Mouse (Mus musculus) forebrain, embryonic 12.5 days (tissue): ENCODE results near the gene Rnf130. TPM values are rescaled to one million over a fixed set of nuclear protein-coding genes. Genes with fewer than 3 reads are reported as not detected.
A peak's percentile ranks its signal among the peaks of the same experiment; 100 is the strongest.
"Not testable (repeated sequence)": the region's sequence is repeated elsewhere in the genome, so short reads cannot be mapped to it uniquely, and the experiment has no call there.

ENCODE experiments used
- ATAC-seq: fragments of 200-750 bp; cut with Nextera tagmentation; 2 replicates; pipeline ENCODE4 v1.8.0; 2017; ENCODE audit warnings: moderate TSS enrichment; ENCODE audit not compliant: low FRiP score
- H3K27ac ChIP-seq: fragments of 300-500 bp; sonication (generic); 2 replicates; pipeline ENCODE4 v1.5.1; 2016; ENCODE audit warnings: mild to moderate bottlenecking
- H3K27me3 ChIP-seq: fragments of 300-500 bp; sonication (generic); 2 replicates; pipeline ENCODE4 v1.6.1; 2016; ENCODE audit warnings: mild to moderate bottlenecking
- H3K36me3 ChIP-seq: fragments of 300-500 bp; sonication (generic); replicated peaks from 2 replicates; pipeline ENCODE4 v1.6.1; 2016; ENCODE audit warnings: mild to moderate bottlenecking
- H3K4me1 ChIP-seq: fragments of 300-500 bp; sonication (generic); 2 replicates; pipeline ENCODE4 v1.6.1; 2016
- H3K4me2 ChIP-seq: fragments of 300-500 bp; sonication (generic); 2 replicates; pipeline ENCODE4 v1.6.1; 2016; ENCODE audit warnings: mild to moderate bottlenecking, moderate library complexity
- H3K4me3 ChIP-seq: fragments of 300-500 bp; sonication (generic); replicated peaks from 2 replicates; pipeline ENCODE4 v1.5.1; 2016; ENCODE audit warnings: mild to moderate bottlenecking
- H3K9ac ChIP-seq: fragments of 300-500 bp; sonication (generic); 2 replicates; pipeline ENCODE4 v1.6.1; 2016; ENCODE audit warnings: mild to moderate bottlenecking
- H3K9me3 ChIP-seq: fragments of 300-500 bp; sonication (generic); 2 replicates; pipeline ENCODE4 v1.6.1; 2016
- WGBS: fragments of 180-500 bp; shearing (Covaris S2); methylation state at CpG from one replicate; pipeline ENCODE4 v1.1.7; 2016; 5-methylcytosine and 5-hydroxymethylcytosine counted together
- polyA plus RNA-seq: library from polyadenylated mRNA; unstranded; fragments of >200 nt; fragmentation: Nextera tagmentation; extraction: Ambion mirVana; gene quantifications from 2 replicates; pipeline ENCODE4 v1.2.1, GENCODE M21; 2016

Rnf130 gene
- polyA plus RNA-seq, 1 experiment from 2014 or later: 87.5 TPM

DNA sequence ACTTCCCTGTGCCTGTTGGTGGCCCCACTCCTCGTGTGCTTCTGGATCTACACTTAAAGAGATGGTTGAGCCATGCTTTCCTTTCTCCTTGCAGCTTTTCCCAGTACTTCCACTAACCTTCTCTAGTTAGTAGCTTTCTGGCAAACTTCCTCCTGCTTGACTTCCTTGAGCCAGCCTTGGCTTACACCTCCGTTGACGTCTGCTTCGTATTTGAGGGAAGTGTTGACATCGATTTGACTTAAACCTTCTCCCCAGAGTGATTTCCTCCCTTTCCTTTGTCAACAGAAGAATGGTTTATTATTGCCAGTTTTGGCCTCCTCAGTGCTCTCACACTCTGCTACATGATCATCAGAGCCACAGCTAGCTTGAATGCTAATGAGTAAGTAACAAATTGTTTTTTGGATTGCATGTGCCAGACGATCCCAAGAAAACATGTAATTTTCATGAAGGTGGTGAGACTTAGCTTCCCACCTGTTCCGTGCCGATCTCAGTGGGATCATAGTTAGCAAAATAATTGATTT is 73.9 kb downstream of the Rnf130 start:
- WGBS: 93% methylated on average over 8 of the region's 8 CpGs
- H3K4me1 ChIP-seq: no peaks in the 10 kb centered on the region
- H3K27ac ChIP-seq: no peak overlapping the region
- H3K9me3 ChIP-seq: no peaks in the 10 kb centered on the region
- no peaks in the 10 kb centered on the region for H3K27me3 ChIP-seq
- no peak overlapping the region for H3K4me3 ChIP-seq
- H3K9ac ChIP-seq: no peak overlapping the region
- H3K4me2 ChIP-seq: no peak overlapping the region
- H3K36me3 ChIP-seq: peaks cover 66% of the 10 kb centered on the region
- no peak for ATAC-seq

DNA sequence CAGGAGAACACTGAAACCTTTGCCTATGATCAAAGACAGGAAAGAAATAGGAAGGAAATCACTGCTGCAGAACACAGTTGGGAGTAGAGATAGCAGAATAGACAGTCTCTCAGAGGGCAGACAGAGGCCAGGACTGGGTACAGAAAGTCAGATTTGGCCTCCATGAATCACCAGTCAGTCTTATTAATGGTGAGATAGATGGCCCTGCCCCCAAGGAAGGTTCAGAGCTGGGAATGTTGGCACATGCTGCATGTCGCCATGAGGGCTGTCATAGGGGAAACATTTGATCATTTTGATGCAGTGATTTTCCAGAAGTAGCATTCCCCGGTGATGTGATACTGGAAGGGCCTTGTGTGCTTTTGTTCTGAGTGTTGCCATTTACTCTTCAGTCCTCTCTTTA is 74.5 kb downstream of the Rnf130 start:
- H3K27me3 ChIP-seq: no peaks in the 10 kb centered on the region
- H3K4me2 ChIP-seq: no peak overlapping the region
- H3K9me3 ChIP-seq: no peaks in the 10 kb centered on the region
- H3K9ac ChIP-seq: no peak overlapping the region
- no peak overlapping the region for H3K27ac ChIP-seq
- H3K4me3 ChIP-seq: no peak overlapping the region
- H3K36me3 ChIP-seq: peaks cover 70% of the 10 kb centered on the region
- no peak for ATAC-seq
- 92% methylated on average over 2 of the region's 2 CpGs for WGBS
- no peaks in the 10 kb centered on the region for H3K4me1 ChIP-seq

DNA sequence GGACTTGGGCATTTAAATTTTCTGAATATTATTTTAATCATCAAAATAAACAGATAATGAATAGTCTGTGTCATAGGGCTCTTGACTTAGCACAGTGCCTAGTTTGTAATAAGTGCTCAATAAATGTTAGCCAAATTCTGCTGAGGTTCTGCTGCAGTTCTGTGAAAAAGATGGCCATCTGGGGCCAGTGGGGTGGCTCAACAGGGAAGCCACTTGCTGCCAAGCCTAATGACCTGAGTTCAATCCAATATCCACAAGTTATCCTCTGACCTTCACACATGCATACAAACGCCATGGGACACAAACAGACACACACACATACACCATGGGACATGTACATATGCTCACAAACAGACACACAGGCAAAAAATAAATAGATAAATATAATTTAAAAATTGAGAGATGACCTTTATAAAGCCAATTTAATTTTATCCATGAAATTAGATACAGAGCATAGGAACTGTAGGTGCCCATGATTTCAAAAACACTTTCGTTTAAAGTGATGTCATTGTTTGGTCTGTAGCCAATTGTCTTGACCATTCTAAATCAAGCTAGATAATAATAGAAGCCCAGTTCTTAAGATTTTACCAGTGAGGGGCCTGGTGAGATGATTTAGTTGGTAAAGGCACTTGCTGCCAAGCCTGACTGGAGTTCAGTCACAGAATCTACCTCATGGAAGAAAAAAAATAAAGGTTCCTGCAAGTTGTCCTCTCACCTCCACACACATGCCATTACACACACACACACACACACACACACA is 75.6 kb downstream of the Rnf130 start:
- Histone ChIP-seq H3K9ac (no peak overlapping the region), H3K4me1 (no peaks in the 10 kb centered on the region), H3K27ac (no peak overlapping the region), H3K4me3 (no peak overlapping the region), H3K27me3 (no peaks in the 10 kb centered on the region), H3K4me2 (no peak overlapping the region), H3K36me3 (peaks cover 64% of the 10 kb centered on the region), H3K9me3 (no peaks in the 10 kb centered on the region)
- WGBS: 89% methylated on average over 2 of the region's 2 CpGs
- no peak for ATAC-seq

DNA sequence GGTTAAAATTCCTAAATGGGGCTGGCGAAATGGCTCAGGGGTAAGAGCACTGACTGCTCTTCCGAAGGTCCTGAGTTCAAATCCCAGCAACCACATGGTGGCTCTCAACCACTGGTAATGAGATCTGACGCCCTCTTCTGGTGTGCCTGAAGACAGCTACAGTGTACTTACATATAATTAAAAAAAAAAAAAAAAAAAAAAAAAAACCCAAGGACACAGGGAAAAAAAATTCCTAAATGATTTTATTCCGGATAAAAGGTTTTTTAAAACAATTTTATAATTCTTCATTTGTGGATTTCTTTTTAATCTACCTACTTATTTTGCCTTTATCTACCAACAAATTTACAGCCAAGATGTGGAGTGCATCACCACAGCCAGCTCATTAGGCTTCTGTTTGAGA is 76.8 kb downstream of the Rnf130 start:
- not testable (repeated sequence) for ATAC-seq, H3K4me3 ChIP-seq, H3K27me3 ChIP-seq, H3K9ac ChIP-seq, H3K9me3 ChIP-seq, H3K4me1 ChIP-seq, H3K27ac ChIP-seq, H3K4me2 ChIP-seq
- WGBS: 86% methylated on average over 4 of the region's 4 CpGs
- H3K36me3 ChIP-seq: peaks cover 54% of the 10 kb centered on the region

DNA sequence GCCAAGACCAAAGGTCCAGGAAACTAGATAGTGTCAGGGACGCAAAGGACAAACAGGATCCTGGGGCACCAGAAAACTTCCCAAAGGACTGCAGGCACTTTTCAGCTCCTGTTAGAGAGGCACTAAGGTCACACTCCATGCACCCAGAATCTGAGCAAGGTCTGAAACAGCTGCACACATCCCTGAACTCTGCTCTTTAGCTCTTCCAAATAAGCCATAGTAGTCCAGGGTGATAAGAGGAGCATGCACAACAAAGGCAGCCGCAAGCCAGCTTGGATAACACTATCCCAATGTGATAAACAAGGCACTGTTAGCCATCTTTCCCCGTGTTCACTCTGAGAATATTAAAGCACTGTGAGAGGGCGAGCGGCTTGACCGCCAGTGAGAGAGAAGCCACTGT is 78.9 kb downstream of the Rnf130 start:
- ATAC-seq: no peak
- Histone ChIP-seq H3K4me2 (no peak overlapping the region), H3K4me3 (no peak overlapping the region), H3K9me3 (no peaks in the 10 kb centered on the region), H3K27ac (no peak overlapping the region), H3K36me3 (peaks cover 40% of the 10 kb centered on the region), H3K27me3 (no peaks in the 10 kb centered on the region), H3K9ac (no peak overlapping the region), H3K4me1 (no peaks in the 10 kb centered on the region)
- 91% methylated on average over 6 of the region's 6 CpGs for WGBS

DNA sequence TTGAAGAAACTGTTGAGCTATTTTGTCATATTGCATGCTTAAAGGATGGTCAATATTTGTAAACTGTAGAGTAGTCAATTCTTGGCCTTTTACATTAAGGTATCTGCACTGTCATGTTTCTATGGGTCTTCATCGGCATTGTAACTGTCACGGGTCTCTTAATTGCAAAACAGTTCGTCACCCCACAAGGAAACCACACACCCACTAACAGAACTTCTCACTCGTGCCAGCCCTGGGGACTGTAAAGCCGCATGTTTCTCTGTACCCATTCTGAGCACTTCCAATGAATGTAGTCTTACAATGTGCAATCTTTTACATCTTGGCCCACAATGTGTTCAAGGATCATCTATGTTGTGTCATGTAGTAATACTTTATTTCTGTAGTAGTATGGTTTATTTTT is 80.1 kb downstream of the Rnf130 start:
- Histone ChIP-seq H3K4me2 (no peak overlapping the region), H3K9me3 (no peaks in the 10 kb centered on the region), H3K4me3 (no peak overlapping the region), H3K9ac (no peak overlapping the region), H3K27me3 (no peaks in the 10 kb centered on the region), H3K27ac (no peak overlapping the region), H3K36me3 (peaks cover 32% of the 10 kb centered on the region), H3K4me1 (no peaks in the 10 kb centered on the region)
- no peak for ATAC-seq
- 94% methylated on average over 5 of the region's 5 CpGs for WGBS

DNA sequence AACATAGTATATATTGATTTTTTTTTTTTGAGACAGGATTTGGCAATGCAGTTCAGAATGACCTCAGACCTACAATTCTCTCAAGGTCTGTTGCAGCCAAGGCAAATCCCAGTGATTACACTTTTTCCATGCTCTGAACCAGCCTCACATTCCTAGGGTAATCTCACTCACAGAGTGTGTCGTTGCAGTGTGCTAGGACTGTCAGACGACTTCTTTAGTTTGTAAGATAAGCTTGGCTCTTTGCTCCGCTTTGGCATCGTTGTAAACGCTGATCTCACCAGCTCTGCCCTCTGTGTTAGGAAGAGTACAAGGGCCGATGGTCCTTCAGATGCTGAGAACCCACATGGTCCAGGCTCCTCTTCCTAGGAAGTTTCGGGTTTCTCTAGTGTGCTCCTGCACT is 80.9 kb downstream of the Rnf130 start:
- Histone ChIP-seq H3K4me2 (no peak overlapping the region), H3K4me3 (no peak overlapping the region), H3K27ac (no peak overlapping the region), H3K9ac (no peak overlapping the region), H3K27me3 (no peaks in the 10 kb centered on the region), H3K9me3 (no peaks in the 10 kb centered on the region), H3K4me1 (no peaks in the 10 kb centered on the region), H3K36me3 (peaks cover 28% of the 10 kb centered on the region)
- WGBS: 88% methylated on average over 7 of the region's 7 CpGs
- ATAC-seq: no peak

DNA sequence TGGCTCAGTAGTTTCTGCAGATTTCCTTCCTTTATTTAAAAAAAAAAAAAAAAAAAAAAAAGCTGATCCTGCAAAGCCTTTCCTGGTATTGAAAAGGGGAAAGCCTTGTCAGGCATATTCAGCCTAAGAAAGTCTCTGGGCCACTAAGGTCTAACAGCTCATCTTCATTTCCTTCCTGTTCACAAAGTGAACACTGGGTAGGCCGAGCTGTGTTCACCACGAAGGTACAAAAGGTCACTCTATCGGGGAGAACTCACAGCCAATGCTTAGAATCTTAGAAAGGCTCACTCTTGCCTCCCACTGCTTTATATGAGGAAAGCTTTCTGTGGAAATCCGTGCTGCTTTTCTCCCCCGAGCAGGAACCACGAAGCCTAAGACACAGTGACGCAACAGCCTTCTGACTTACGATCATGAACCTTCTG is 83.7 kb downstream of the Rnf130 start:
- Histone ChIP-seq H3K36me3 (peaks cover 19% of the 10 kb centered on the region), H3K4me3 (no peak overlapping the region), H3K9ac (no peak overlapping the region), H3K27ac (no peak overlapping the region), H3K27me3 (no peaks in the 10 kb centered on the region), H3K9me3 (no peaks in the 10 kb centered on the region), H3K4me2 (no peak overlapping the region), H3K4me1 (no peaks in the 10 kb centered on the region)
- WGBS: 87% methylated on average over 8 of the region's 8 CpGs
- ATAC-seq: no peak

DNA sequence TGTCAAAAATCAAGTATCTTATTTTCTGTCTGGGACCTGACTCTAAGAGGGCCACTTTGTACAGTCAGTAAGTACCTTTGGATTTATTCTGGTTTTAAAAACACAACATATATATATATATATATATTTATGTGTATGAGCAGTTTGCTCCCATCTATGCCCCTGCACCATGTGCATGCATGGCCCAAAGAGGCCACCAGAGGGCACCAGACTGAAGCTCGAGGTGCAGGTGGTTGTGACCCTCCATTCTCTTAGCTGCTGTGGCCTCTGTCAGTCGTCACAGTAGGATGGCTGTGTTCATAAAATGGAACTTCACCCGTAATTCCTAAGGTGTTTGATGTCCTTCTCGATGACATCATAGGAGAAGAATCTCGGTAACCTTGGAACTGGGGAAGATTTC is 89.2 kb downstream of the Rnf130 start:
- WGBS: 18% methylated on average over 5 of the region's 5 CpGs

DNA sequence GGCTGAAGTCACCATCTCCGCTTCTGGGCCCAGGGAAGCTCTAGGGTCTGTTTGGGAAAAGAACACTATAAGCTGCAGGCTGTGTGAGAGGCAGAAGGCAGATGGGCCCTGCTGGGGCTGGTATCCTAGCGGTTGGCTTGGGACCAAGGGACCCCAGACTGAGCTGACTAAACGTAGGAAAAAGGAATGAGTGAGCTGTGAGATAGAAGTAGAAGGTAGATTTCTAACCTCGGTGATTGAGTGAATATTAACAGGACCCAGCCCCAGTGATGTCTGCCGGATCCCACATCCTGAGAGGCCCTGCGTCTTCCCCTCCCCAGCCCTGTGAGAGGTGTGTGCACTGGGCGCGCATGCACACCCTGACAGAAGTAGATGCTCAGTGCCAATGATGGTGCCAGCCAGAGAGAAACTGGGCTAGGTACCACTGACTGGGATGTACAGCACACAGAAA is 97.5 kb downstream of the Rnf130 start:
- Histone ChIP-seq H3K4me3 (no peak overlapping the region), H3K4me1 (peaks cover 2% of the 10 kb centered on the region; the same call in 1 of the 2 replicates), H3K36me3 (peaks cover 40% of the 10 kb centered on the region), H3K27me3 (no peaks in the 10 kb centered on the region), H3K4me2 (no peak overlapping the region), H3K9me3 (no peaks in the 10 kb centered on the region), H3K9ac (no peak overlapping the region), H3K27ac (no peak overlapping the region)
- WGBS: 94% methylated on average over 8 of the region's 8 CpGs
- ATAC-seq: no peak

More for the DNA sequence above, 89.2 kb downstream of the Rnf130 start:
- H3K9ac ChIP-seq: no peak overlapping the region
- no peaks in the 10 kb centered on the region for H3K27me3 ChIP-seq
- H3K4me1 ChIP-seq: no peaks in the 10 kb centered on the region
- peaks cover 21% of the 10 kb centered on the region for H3K36me3 ChIP-seq
- no peak overlapping the region for H3K27ac ChIP-seq
- H3K9me3 ChIP-seq: no peaks in the 10 kb centered on the region
- H3K4me2 ChIP-seq: no peak overlapping the region
- ATAC-seq: peak; percentile 61; the same call in 1 of the 2 replicates
- no peak overlapping the region for H3K4me3 ChIP-seq

DNA sequence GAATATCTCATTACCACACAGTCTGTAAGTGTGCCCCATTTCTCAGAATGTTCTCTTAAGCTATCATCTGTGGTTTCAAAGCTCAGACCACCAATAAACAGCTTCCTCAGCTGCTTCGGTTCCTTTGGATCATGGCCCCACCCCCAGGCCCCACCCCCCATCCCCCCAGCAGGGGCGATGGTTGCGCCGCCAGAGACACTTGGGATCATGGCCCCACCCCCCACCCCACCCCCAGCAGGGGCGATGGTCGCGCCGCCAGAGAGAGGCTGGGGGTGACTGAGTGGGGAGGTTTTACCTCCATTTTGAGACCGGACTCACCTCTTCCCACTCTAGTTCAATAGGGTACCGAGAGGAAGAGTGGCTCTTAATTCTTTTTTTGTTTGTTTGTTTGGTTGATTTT is 102.6 kb downstream of the Rnf130 start:
- H3K4me1 ChIP-seq: peaks cover 24% of the 10 kb centered on the region
- no peaks in the 10 kb centered on the region for H3K36me3 ChIP-seq
- no peak overlapping the region for H3K4me3 ChIP-seq
- WGBS: 4% methylated on average over 10 of the region's 10 CpGs
- H3K9me3 ChIP-seq: no peaks in the 10 kb centered on the region
- H3K27ac ChIP-seq: no peak overlapping the region
- H3K9ac ChIP-seq: no peak overlapping the region
- H3K27me3 ChIP-seq: no peaks in the 10 kb centered on the region
- H3K4me2 ChIP-seq: peak overlapping the region; percentile 42
- ATAC-seq: no peak

DNA sequence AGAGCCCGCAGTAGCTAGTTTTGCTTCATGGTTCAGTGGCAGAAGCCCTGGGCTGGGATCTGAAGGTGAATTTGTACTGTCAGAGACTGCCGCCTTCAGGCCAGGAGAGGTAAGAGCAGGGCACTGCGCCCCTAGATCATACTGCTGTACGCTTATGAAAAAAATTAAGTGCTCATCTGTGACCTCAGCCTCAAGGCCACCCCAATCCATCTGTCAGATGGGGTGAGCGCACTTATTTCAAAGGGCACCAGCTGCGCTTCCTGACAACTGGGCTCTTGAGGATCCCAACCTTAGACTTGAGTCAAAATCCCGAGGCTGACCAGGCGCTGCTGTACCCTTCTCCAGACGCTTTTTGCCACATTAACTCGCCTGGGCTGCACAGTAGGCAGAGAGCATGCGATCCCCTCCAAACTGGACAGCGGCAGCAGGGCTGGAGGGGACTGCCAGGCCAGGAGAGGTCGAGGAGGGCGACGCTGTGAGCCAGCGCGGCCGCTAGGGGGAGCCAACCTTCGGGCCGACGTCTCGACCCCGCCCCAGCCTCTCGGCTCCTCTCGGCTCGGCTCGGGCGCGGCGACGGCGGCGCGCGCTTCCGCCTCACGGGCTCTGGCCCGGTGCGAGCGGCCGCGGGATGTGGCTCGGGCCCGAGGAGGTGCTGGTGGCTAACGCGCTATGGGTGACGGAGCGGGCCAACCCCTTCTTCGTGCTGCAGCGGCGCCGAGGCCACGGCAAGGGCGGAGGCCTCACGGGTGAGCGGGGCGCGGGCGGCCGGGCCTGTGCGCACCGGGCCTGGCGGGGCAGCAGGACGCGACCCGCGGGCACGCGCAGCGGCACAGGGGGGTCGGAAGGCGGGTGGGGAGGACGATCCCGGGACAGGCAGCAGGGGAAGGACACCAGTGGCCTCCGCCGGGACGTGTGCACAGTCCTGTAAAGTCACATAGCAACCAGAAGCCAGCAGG is 105.9 kb downstream of the Rnf130 start, which contains the start of gene Tbc1d9b:
Gene Tbc1d9b (plus strand): TSS at position 586 of the 956 bp plus-strand sequence.
- Histone ChIP-seq H3K9me3 (no peaks in the 10 kb centered on the region), H3K27me3 (no peaks in the 10 kb centered on the region), H3K4me1 (peaks cover 24% of the 10 kb centered on the region), H3K9ac (peak within 1 kb of the TSS; percentile 98), H3K36me3 (peaks cover 7% of the 10 kb centered on the region), H3K4me2 (peak within 1 kb of the TSS; percentile 81), H3K4me3 (peak within 1 kb of the TSS; percentile 92), H3K27ac (peak within 1 kb of the TSS; percentile 78)
- WGBS: under 1% methylated on average over 71 of the region's 77 CpGs
- peak; percentile 94 for ATAC-seq
